Mouse (Mus musculus): ENCODE data around the gene Gm17783.
"Not testable (repeated sequence)": the region's sequence is repeated elsewhere in the genome, so short reads cannot be mapped to it uniquely, and the experiment has no call there.

Gene Gm17783

DNA sequence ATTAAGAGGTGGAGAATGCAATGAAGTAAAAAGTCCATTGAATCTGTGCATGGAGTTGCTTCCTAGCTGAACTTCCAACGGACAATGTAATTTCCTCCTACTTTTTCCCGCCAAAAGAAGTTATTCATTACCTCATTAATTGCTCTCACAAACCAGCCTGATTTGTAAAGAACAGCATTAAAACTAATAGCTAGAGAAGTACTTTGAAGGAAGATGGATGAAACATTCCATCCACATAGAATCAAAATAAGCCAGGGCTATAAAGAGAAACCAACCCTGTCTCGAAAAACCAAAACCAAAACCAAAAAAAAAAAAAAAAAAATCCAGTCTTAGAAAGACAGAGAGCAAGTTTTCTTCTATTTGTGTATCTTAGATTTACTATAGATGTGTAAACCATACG lies at the start of gene Gm17783:
Gm17783 (minus strand) TSS at position 101 of the 400 bp plus-strand sequence.
- DNase-seq (ENCODE audit: inconsistent age in 2 of 2, low spot score in 1 of 2) = no peak

DNA sequence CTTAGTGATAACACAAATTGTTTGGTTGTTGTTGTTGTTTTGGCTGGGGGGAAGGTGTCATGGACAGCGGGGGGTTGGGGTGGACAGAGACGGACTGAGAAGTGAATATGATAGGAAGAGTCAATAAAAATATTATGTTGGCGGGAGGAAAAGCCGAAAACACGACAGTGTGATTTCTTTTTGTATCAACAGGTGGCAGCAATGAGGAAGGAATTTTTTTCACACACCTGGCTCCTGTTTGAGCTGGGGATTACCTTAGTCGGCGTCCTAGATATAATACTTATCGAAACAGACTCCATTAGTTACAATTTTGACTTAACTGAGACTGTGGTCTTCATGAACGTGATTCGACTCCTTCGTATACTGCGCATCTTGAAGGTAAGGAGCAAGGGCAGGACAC lies 48.0 kb upstream of the Gm17783 start:
- no peak for DNase-seq (ENCODE audit: inconsistent age in 2 of 2, low spot score in 1 of 2)

DNA sequence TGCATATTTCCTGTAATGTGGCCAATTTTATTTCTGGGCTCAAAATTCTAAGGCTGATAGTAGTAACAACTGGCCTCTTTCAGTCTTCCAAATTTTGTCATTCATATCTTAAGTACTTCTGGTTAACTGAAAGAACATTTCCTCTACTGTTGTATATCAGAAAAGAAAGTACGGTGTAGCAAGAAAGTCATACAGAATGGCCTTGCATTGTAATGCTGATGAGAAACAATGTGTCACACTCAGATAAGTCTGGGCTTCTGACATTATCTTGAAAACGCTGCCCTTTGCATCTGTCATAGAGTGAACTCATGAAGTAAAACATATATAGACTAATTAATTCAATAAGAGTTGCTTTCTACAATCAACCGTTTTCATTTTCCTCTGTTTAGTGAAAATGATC lies 40.5 kb upstream of the Gm17783 start:
- DNase-seq (ENCODE audit: inconsistent age in 2 of 2, low spot score in 1 of 2) = peak in 1 of 2 experiments; percentile 42

DNA sequence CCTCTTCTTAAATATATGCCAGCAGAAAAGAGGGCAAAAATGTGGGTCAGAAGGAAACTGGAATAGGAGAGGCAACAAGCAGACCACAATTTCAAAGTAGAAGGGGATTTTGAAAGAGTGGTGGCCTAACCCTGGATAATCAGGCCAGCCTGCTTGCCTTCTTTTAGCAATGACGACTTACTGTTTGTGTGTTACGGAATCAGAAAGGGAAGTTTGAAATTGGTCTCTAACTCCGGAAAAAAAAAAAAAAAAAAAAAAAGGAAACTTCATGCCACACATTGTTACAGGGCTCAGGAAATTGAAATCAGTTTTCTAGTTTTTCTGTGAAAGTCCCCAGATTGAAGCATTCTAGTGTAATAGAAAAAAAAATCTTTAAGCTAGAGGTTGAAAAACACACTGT lies 29.9 kb upstream of the Gm17783 start:
- no peak for DNase-seq (ENCODE audit: inconsistent age in 2 of 2, low spot score in 1 of 2)

DNA sequence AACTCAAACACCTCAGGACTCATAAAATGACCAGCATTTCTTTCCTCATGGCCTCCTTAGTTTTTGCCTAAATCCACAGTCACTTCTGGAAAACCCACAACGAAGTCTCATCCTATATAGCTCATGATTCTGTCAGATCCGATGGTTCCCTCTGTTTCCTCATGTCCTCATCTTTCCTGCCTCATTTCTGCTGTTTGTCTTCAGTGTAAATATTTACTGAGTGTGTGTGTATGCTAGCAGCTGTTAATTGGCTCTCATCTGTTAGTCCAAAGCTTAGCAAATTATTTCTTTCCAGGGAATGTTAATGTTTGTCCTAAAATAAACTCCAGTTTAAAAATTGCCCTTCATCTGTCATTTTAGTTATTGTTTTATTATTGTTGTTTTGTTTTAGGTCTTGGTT lies 19.7 kb upstream of the Gm17783 start:
- DNase-seq (ENCODE audit: inconsistent age in 2 of 2, low spot score in 1 of 2) = no peak

DNA sequence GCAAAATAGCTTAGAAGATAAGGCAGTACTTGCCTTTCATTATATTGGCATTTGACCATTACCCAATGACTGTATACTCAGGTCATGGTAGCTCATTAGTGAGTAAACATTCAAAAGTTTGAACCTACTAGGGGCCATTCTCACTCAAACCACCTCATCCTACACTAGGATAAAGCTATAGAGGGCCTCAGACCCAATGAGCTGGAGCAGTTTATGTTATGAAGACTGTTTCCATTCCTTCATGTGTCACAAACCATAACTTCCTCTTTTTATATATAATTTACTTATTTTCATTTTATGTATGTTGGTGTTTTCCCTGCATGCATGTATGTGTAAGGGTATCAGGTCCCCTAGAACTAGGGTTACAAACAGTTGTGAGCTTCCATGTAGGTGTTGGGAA lies 16.1 kb upstream of the Gm17783 start:
- no peak for DNase-seq (ENCODE audit: inconsistent age in 2 of 2, low spot score in 1 of 2)

DNA sequence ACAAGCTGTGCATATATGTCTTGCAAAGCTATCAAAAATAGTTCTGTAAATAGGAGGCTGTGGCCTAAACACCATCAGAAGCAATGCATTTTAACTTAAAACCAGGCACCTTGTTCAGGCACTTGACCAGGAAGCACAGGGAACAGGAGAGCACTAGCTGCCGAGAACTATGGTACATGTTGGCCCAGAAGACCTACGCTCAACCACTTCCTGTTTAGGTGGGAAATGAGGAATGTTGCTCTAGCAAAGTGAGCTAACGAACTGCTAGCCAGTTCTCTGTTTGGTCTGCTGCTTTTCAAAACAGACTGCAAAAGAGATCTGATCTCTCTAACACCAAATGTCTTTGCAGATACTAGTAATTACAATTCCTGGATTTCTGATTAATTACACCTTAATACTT lies 12.5 kb upstream of the Gm17783 start:
- no peak for DNase-seq (ENCODE audit: inconsistent age in 2 of 2, low spot score in 1 of 2)

DNA sequence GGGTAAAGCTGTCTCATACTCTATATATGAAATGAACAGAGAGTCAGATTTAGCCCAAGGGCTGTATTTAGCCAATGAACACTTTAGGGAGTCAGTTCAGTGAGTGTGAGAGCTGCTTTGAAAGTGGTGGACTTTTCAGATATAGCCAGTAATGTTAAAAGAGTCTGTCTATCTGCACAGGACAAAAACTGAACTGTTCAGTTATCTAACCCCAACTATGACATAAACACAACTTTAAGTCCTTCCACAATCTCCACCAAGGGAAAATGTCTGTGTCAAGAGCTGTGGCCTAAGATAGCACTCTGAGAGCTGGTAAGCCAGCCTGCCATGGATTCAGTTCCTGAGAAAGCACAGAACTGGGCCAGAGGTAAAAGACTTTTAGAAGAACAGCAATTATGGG lies 10.3 kb upstream of the Gm17783 start:
- DNase-seq (ENCODE audit: inconsistent age in 2 of 2, low spot score in 1 of 2) = no peak

DNA sequence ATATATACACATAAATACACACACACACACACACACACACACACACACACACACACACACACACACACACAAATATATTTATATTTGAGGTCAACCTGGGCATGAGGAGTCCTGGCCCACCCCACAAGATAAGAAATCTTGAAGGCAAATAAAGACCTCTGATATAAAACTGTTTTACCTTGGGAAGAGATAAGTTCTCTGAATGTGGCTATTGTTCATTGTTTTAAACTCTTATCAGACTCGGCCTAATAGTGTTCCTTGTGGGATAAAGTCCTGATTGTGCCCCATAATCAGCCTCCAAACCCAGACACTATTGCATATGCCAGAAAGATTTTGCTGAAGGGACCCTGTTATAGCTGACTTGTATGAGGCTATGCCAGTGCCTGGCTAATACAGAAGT lies 6.5 kb upstream of the Gm17783 start:
- not testable (repeated sequence) for DNase-seq (ENCODE audit: inconsistent age in 2 of 2, low spot score in 1 of 2)

DNA sequence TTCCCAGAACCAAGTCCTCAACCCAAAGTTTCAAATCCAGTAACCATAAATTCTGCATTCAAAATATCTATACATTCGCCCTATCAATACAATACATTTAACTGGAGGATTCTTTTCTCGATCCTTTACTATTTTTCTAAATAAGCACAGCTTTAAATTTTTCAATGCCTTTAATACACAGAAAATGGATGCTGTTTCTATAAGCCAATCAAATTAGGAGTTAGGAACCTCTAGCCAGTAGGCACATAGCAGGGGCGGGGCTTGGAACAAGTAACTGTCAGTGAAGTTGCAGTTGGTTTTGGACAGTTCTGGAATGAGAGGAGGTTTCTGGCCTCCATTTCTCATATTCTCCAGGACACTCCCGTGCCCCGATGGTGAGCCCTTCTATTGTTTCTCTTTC lies 3.2 kb upstream of the Gm17783 start, which contains the start of gene Slc9c1:
Slc9c1 (plus strand) TSS at position 301 of the 400 bp plus-strand sequence.
- DNase-seq (ENCODE audit: inconsistent age in 2 of 2, low spot score in 1 of 2) = no peak

DNA sequence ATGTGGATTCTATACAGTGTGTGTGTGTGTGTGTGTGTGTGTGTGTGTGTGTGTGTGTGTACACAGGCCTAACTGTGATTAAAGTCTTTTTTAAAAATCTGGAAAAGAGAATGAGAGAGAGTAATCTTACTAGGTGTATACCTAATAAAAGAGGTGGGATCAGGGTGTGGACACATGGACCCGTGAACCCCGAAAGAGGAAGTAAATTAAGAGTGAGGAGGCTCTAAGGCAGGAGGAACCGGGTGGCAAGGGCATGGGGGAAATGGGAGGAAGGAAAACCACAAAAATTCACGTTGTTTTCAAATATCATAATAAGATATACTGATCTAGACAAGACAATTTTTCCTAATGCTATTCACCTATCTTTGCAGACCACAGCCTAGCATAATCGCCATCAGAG lies 6.3 kb downstream of the Gm17783 start:
- DNase-seq (ENCODE audit: inconsistent age in 2 of 2, low spot score in 1 of 2) = no peak

DNA sequence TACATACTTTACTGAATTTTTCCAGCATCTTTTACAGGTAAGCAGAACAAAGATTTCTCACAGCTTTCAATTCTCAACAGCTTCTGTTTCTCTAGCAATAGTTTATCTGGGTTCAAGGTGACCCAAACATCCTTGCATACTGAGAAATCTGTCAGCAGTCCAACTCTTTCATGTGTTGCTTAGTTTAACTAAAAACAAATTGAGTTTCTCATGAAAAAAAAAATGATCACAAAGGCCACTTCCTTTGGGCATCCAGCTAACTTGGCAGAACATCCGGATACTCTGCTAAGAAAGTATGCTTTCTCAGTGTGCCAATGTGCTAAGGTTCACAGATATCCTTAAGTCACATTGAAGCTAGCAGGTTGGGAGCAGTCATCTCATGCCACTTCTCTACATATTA lies 36.5 kb downstream of the Gm17783 start:
- peak in 1 of 2 experiments; percentile 67 for DNase-seq (ENCODE audit: inconsistent age in 2 of 2, low spot score in 1 of 2)

DNA sequence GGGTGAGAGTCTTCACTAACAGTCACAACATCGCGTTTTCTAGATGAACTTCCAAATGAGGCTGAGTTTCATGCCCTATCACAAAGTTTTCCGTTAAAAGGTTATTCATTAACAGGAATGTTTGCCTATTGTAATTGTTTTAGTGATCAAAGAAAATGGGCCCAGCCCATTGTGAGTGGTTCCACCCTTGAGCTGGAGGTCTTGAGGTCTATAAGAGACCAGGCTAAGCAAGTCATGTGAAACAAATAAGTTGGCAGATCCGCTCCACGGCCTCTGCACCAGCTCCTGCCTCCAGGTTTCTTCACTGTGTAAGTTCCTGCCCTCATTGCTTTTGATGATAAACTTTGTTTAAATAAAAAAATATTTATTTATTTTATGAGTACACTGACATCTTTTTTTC lies 38.9 kb downstream of the Gm17783 start, which contains the start of gene Gm609:
Gm609 (minus strand) TSS at position 43 of the 400 bp plus-strand sequence.
- DNase-seq (ENCODE audit: inconsistent age in 2 of 2, low spot score in 1 of 2) = no peak

DNA sequence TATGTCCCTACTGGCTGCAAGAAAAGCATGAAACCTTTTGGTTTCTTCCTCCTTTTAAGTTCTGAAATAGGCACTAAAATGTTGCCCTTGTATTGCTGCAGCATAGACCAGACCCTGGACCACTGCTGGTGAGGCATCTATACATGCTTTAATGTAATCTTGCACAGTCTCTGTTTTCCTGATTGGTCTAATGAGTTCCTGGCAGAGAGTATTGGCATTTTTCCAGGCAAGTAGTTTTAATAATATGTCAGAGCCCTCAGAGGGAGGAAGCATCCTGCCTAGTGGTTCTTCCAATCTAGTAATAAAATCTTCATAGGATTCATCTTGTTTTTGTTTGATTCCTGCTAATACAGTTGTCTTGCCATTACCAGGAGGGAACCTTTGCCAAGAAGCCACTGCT lies 54.9 kb downstream of the Gm17783 start:
- DNase-seq (ENCODE audit: inconsistent age in 2 of 2, low spot score in 1 of 2) = no peak

DNA sequence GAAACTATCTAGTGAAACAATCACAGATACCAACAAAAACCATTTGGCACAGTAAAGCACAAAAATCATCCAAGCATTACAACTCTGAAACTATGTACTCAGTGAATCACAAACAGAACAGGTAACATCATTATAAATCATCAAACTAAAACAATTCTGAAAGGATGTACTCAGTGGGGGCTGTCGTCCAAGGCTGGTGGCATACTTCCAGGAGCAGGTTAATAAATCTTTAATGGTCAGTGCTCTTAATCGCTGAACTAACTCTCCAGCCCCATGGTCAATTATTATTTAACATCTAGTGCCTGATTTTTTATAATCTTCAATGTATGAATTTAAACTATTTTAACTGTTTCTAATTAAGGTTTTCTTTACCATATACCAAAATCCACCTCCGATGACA lies 60.0 kb downstream of the Gm17783 start:
- DNase-seq (ENCODE audit: inconsistent age in 2 of 2, low spot score in 1 of 2) = peak; percentile 6 to 50

Data from adrenal gland, adult (tissue).